Mouse (Mus musculus) megakaryocyte progenitor cell, adult 5-6 weeks (primary cell): ENCODE measurements around the gene Zfhx3. TPM values are rescaled to one million over a fixed set of nuclear protein-coding genes. Genes with fewer than 3 reads are reported as not detected.

ENCODE experiments used
- ATAC-seq: replicated peaks from 2 replicates; pipeline ENCODE4 v1.8.0; 2016; ENCODE audit warnings: mild to moderate bottlenecking, moderate TSS enrichment, inconsistent platforms; ENCODE audit not compliant: poor library complexity
- total RNA-seq, 2 experiments: library from RNA; stranded (forward) in 1 of 2; stranded (reverse) in 1 of 2; fragments of 157-497, 149-512 nt in 1 of 2; fragments of 200-1000 nt in 1 of 2; gene quantifications; 2 replicates each; pipeline versions ENCODE4 v1.2.3 to v1.2.4; 2015 to 2017

The Zfhx3 gene
- total RNA-seq, 2 experiments from 2014 or later, result 0.25 to 1.7 TPM

DNA sequence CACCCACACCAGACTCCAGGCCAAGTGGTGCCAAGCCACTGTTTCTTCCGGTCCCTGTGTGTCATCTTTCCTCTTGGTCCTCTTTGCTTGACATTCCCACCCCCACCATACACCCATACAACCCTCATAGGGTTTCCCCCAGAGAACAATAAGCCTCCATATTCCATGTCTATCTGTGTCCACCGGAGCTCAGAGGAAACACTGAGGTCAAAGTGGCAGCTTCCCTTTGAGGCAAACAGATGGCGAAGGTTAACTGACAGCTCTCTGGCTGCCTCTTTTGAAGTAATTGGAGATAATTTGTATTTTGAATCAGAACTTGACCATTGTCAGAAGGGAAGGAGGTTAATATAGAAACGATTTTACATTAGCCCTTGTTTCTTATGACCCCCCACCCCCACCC, 292.0 kb downstream of the Zfhx3 start:
- ATAC-seq, result no peak

DNA sequence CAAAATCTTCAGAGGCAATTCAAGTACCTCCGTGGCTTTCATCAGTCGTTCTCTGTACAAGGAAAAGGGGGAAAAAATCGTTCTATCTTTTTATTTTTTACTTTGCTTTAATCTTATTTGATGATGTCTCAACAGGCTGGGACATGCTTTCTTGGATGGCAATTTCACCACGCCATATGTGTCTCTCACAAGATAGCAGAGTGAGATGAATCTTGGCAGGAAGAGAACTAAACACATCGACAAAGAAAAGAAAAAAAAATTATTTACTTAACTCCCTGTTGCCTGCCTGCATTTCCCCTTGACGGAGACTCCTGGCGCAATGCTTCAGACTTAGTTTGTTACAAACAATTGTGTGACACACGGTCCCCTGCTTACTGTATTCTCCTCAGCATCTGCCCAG, 294.3 kb downstream of the Zfhx3 start:
- ATAC-seq, result no peak

DNA sequence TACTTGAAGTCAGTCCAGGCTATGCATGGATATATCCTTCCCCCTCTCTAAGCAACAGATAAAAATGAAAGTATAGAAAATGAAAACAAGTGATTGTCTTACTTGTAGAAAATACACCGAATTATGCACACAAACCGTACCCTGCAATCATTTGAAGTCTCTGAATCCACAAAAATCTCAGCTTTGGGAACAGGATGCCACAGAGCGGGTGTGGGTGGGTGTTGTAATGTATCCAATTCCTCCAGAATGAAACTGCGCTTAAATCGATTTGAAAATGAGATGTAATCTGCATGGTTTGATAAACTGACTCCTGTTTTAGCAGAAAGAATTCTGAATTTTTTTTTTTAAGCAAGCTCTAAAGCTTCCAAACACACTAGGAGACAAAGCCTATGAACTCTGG, 297.1 kb downstream of the Zfhx3 start:
- no peak for ATAC-seq

DNA sequence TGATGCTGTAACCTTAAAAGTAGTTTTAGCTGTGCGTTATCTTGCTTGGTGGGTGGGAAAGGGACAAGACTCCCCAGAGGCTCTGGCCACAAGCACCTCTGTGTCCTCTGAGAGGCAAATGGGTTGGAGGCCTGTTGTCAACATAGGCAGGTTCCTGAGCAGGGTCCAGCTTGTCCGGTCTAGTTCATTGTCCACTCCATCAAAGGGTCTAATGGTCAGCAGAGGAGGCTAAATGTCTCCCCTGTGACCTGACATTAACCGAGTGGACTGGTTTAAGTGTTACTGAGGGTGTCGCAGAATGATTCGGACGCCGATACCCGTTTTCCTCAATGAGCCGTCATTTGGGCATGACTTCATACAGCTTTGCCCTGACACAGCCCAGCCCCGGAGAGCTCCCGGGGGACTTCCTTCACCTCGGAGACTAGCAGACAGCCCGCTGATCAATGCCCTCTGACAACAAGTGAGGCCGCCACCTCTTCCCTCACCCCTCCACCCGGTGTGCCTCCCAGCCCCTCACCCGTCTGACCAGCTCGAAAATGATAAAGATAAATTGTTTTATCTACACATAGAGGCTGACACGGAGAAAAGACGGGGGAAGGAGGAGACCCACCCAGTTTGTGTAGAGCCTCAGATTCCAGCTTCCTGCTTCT, 298.7 kb downstream of the Zfhx3 start:
- ATAC-seq, result no peak

DNA sequence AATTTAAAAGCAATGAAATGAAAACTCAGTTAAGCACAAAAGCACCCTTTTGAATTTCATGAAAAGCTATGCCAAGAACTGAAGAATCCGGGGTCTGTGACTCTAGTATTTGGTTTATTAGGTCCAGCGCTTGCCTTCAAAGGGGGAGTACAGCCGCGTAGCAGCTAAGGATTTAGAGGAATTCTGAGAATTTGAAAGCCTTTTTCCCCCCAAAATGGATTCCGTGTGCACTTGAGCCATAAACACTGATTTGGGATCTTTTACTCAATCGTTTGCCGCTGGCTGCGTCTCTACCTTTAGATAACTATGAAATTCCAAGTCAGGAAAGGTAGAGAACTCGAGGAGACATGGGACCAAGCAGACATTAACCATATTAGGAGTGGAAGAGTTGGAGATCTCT, 300.8 kb downstream of the Zfhx3 start:
- no peak for ATAC-seq

DNA sequence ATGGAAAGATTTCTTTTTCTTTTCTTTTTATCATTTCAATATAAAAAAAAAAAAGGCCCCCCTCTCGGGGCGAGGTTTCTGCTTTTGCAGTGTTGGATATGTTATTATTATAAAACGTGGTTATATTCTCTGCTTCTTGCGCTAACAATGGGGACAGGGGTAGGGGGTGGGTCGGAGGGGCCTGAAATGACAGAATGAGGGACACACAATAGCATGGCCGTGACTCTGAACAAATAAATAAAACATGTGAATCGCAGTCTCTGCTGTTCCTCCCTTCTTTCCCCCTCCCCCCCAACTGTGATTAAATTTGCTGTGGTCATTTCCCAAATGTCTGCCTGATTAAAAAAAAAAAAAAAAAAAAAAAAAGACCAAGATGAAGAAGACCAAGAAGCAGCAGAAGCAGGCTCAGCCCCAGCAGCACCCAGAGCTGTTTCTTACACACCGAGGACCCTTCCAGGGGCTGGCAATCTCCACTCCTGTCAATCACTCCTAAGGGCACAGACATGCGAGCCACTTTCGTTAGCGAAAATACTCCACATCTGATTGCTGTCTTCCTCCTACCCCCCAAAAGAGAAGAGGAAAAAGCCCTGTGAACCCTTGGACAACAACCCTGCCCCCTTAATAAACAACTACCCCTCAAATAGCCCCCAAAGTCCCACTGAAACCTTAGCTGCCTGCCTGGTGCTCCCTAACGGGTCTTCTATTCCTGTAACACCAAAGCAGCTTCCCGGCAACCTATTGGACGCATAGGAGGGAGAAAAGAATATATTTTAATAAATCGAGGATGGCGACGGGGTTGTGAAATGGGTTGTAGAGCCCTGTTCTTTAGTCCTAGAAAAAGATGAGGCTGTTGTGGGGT, 302.4 kb downstream of the Zfhx3 start:
- ATAC-seq, result no peak

DNA sequence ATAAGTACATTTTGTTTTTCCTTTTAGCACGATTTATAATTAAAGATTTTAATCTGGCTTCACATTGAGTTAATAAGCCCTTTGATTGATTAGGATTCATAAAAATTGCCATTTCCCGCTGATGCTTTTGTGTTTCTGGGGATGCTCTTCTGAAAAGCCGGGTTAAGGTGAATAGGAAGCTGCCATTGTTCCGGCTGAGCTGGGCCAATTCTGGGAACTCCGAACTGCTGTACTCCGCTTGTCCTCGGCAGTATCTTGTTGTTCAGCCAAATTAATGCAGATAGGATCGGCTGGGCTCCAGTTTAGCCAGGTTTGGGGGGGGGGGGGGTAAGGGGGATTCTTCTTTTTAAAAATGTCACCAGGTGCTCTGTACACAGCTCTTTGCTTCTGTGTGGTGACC, 303.1 kb downstream of the Zfhx3 start:
- no peak for ATAC-seq

DNA sequence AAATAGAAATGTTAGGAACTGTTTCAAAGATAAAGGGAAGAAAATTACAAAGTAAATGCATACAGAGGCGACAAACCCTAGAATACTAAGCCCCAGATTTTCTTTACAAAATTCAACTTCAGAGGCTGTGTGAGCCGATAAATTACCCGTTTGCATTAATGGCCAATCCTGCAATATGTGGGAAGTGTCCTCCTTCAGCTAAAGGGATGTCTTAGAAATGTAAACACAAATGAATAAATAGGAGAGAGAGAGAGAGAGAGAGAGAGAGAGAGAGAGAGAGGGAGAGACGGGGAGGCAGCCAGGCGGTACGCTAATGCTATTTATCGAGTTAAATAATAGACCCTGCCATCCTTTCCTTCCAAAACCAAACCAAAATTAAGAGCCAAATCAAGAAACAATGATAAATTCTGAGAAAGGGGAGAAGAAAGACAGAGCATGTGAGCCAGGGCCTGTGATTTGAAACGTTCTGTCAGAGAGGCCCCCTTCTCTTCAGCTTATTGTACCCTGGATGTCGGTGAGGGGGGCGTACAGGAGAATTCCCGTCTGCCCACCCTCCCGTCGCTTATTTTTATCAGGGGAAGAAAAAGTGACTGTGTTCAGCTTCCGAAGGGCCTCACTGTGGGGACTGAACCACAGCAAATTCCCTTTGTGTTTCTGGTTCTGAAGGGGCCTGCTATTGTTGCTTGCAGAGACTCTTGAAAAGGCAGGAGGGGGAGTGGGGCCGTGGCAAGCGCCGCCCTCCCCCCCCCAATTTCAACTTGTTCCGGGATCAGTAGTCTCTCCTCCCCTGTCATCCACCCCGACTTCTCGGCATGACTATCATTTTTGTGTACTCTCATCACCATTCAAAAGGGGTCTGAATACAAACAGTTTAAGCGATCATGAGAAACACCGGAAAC, 303.8 kb downstream of the Zfhx3 start:
- ATAC-seq, result no peak

DNA sequence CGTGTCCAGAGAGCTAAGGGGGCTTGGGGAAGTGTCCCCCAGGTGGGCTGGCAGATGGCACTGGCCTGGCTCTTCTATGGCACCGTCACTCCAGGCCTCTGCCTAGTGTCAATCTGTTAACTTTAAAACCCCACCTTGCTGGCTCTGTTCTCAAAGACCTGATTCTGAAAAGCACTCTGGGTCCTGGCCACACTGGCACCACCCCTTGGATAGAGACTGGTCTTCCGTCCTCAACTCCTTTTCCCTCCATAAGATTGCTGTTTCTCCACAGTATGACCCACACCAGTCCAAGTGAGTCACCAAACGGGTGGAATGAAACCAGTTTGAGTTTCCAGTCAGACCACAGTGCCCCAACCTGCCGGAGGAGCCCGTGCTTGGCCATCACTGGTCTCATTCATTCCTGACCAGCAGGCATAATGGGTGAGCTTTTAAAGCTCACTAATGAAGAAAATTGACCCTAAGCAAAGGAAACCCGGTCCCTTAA, 304.5 kb downstream of the Zfhx3 start:
- ATAC-seq, result no peak

DNA sequence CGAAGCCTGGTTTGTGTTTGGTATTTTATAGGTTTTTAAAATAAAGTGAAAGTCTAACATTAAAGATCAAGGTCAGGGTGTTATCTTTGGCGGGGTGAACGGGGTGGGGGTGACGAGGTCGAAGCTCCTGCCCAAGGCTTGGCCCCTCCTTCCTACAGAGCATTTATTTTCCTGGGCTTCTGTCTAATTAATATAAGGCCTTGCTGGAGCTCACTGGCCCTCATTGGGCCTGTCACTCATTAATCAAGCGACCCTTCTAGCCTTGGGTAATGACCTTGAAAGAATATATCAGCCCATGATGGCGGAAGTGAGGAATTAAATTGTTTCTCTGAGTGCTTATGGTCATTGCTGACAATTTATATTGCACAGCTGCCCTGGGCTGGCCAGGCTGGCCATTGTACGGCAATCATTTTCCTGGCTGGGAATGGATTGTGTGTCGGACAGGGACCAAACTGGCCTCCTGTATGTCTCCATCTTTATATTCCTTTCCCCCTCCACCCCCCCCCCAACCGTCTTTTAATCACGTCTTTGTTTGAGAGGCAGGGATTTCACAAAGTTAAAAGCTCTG, 322.2 kb downstream of the Zfhx3 start:
- no peak for ATAC-seq

DNA sequence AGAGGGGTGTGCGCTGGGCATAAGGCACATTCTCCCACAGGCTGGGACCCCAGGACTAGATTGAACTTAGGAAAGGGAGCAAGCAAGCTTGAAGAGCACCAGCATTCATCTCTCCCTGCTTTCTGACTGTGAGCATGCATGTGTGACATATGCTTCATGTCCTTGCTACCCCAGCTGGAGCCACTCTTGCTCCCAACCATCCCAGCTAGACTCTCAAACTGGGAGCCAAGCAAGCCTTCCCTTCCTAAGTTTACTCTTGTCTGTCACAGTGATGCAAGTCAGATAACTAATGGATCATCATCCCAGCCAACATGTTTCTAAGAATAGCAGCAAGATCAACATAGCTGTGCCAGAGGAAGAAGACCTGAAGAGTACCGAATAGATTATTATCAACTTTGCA, 335.5 kb downstream of the Zfhx3 start:
- ATAC-seq, result no peak

DNA sequence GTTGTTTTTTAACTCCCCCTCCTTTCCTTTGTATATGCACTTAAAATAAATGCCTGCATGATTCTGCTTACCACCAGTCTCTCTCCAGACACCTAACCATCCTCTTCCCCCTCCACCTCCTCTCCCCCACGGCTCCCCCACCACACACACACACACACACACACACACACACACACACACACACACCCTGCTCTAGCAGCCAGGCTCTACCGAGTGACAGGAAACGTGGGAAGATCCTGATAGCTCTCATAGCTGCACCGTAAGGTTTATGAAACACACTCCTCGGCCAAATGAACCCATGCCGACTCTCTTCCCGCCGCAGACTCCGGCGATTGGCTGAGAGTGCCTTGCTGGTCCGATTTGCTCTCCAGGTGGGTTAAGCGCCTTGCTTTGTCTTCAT, 339.5 kb downstream of the Zfhx3 start:
- peak; percentile 60 for ATAC-seq

DNA sequence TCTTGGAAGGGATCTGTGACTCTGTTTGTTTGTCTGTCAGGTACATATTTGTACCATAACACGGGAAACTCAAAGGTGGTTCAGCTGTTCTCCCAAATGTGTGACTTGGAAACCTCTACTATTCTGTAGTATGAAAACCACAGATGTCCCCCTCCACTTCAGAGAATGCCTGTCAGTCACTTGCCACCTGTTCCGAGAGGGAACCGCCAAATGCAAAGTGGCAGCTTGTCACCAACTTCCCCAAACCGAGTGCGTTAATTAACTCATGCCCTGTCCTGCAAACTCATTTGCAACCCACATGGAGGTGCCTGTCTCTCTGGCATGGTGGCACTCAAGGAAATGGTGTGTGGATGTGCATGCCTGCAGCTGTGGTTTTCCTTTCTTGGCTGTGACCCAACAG, 343.7 kb downstream of the Zfhx3 start:
- ATAC-seq, result peak; percentile 85

DNA sequence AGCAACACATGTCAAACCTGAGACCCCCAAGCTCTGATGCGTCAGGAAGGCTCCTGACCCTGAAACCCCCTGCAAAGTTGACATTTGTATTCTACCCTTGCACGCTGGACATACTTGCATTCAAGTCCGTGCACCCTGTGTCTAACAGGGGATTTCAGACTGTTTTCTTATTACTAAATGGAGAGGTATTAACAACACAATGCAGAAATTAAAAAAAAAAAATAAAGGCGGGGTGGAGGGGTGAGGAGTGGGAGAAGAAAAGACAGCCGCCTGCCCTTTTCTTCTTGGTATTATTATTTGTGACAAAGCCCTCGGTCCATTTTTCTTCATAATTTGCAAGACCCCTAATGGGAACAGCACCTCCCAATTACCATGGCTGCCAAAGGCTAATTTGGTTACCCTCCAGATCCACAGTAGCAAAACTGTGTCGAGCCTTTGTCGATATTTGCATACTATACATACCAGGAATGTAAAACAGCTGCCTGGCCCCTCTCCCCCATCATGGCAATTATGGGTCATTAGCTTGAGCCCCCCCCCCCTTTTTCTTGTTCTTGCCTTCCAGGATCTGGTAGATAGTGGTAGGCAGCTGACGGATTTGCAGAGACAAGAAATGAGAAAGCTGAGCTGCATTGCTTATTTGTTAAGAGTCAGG, 358.6 kb downstream of the Zfhx3 start:
- ATAC-seq, result no peak

DNA sequence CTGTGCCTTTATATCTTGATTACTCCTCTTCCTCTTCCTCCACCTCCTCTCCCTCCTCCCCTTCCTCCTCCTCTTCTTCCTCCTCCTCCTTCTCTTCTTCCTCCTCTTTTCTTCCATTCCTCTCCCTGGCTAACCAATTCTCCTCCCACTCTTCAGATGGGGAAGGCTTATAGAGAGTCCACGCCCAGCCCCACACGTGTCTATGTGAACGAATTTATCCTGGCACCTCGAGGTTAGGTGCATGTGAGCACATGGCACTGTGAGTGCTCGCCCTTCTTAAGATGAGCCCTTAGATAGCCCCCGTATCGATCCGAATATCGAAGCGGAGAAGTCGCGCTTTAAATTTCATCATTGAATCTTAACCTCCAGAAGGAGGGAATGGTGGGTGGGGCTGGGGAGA, 359.2 kb downstream of the Zfhx3 start:
- ATAC-seq, result no peak

DNA sequence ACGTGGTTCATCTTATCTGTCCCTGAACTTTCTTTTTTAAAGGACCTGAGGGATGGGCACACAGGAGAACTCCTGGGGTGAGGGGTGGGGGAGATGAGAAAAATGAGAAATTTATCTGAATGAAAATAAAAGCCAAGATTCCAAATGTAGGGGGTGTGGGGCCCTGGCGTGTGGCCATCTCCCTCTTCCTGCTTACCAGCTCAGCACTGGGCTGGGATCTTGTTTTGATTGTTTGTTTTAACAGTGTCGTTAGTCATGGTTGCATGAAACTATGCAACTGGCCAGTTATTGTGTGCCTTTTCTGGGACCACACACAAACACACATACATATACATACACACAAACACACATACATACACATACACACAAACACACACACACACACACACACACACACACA, 362.9 kb downstream of the Zfhx3 start:
- ATAC-seq, result no peak

DNA sequence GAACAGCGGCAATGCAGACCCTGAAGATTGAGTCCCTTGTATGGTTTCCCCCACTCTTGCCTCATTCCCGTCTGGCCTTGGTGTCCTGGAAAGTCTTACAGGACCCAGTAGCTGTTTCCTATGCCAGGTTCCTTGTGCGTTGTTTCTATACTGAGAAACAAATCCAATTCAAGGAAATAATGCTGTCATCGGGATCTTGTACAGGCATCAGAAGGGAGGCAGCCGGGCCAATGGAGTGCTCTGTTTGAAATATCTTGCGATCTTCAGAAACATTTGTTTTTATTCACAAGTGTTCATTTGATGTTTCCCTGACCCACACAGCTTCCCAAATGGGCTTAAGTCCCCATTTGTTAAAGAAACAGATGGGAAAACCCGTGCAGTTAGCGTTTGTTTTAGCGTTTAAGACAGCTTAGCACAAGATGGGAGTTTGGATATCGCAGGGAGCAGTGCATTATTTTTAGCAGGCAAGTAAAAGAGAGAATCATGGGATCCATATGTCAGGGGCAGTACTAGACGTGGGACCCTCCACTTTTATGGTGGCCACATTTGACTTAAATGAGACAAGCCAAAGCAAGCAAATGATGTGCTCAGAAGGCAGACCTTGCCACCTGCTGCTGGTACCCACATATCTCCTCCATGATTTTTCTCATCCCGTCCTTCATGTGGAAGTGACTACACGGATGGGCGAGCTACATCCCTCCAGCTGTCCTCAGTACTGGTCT, 367.2 kb downstream of the Zfhx3 start:
- ATAC-seq, result no peak

DNA sequence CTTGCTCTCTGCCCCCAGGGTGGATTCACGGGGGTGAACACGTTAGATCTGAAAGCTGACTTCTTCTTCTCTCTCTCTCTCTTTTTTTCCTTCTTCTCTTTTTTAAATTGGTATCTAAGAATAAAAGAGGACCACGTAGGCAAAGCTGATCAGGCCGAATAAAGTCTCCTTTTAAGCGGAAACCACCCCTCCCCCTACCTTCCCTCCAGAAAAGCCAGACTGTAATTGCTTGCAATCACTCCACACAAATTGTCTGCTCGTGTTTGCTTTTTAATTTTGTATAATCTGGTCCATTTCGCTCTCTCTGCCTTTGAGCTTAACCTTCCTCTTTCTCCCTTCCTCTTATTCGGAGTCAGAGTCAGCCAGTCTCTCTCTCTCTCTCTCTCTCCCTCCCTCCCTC, 372.6 kb downstream of the Zfhx3 start:
- peak; percentile 34; the same call in 1 of the 2 replicates for ATAC-seq

DNA sequence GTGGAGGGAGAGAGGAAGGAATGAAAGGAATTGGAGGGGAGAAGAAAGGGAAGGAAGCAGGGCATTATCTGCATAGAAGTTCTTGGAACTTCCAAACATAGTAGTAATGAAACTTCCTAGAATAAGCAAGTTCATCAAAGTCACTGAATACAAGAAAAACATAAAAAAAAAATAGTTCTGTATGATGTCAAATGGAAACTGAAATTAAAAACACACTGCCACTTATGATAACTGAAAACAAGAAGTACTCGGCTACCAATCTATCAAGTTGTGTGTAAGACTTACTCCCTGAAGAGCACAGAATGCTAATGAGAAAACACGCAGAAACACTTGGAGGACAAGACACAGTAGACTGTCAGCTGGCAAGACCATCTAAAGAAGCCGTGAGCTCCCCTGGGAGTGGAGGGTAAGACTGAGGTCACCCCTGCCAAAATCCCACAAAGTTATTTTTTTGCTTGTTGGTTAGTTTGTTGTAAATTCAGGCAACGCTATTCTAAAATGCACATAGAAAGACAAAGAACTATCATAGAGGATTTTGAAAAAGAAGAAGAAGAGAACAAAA, 375.2 kb downstream of the Zfhx3 start:
- ATAC-seq, result no peak

DNA sequence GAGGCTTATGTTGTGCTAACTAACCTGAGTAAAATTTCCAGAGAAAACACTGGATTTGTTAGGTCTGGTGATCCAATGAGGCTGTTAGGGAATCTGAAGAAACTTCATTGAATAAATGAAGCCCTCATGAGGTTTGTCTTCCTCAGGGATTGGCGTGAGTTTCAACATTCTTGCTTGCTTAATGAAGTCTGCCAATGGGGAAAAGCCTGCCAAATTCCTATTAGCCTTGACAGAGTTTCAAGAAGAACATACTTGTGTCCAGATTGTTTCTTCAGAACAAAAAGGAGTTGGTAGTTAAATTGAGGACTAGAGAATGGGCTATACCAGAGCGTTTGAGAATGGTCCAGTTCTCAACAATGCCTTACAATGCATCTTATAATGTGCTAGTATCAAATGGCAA, 385.3 kb downstream of the Zfhx3 start:
- ATAC-seq, result no peak
